Mouse (Mus musculus) telencephalon, adult 2 months (tissue): ENCODE measurements at regions not wholly inside any gene's neighbourhood (a gene's known extent, or its start where the extent isn't known, plus 50 kb on each side); places are given as distances from the start of the nearest gene placed in this dataset.
A peak's percentile ranks its signal among the peaks of the same experiment; 100 is the strongest.

Source experiments
- DNase-seq: peaks from one replicate; pipeline ENCODE4 v3.0.0-alpha.2; 2011; ENCODE audit warnings: low read depth, low spot score

DNA sequence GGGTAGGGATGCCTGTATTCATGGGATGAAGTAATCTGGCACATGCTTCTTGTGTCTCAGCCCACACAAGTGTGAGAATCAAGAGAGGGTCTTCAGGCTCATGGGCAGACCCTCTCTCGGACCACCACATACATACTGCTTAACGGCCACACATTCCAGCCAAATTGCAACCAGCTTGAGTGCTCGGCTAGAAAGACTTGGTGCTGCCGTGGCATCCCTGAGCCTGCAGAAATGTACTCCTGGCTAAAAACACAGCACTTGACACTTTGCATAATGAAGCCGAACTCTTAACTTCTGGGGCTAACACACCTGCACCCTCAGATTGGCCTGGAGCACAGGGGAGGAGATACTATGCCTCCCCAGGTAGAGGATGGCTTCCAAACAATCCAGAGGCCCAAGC, 461.6 kb upstream of the 3110018I06Rik start:
- DNase-seq = no peak

DNA sequence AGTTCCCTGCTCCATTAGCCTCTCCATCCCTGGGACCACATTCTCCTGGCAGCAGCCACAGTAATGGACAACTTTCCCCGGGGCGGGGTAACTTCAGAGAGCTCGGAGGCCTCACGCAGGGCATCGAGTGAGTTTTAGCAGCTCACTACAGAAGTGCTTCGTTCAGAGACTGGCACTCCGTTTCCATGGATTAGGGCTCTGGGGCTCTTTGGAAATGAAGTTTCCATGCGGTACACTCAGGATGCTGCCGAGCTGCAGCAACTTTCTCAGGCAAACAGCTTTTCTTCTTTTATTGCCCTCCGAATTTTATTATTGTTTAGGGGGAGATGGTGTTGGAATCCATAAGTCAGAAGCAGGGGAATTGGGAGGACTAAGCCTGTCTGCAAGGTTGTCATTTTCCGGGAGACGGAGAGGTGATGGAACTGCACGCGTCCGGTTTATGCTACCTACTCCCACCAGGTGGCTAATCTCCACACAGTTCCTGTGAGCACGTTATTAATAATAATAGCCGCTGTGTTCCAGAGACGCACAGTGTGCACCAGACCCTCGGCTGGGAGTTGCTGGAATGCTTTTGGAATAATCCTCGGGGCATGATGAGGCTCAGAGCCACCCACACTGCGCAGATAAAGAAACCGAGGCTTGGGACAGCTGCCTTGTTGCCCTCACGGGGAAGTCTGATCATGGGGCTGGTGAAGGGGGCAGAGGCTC, 460.4 kb upstream of the 3110018I06Rik start:
- DNase-seq = no peak

DNA sequence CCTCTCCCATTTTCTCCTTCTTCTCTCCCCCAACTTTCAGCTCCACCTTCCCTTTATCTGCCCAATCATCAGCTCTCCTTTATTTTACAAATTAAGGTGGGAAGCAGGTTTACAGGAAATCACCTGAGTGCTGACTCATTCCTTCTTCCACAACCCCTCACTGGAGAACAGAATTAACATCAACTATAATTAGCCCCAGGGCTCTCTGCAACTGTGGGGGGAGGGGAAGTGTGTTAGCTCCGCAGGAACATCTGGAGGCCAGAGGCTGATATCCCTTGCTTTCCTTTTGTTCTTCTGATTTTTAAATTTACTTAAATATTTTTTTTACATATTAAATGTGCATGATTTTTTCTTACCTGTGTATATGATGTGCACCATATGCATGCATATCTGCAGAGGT, 459.4 kb upstream of the 3110018I06Rik start:
- DNase-seq = no peak

DNA sequence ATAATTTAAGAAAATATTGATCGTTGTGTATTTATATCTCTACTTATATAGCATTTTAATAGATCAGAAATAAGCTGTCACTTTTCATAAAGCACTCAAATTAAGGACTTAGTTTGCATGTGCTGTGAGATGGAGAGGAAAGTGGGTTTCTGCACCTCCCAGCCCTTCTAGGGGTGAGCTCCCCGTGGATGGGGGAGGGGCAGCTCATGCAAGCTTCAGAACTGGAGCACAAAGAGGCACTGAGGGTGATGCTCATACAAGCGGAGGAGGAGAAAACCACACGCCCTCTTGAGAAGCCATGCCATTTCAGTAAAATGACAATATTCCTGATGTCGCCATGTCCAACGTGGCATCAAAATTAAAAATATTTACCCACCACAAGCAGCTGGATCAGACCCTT, 452.1 kb upstream of the 3110018I06Rik start:
- no peak for DNase-seq

DNA sequence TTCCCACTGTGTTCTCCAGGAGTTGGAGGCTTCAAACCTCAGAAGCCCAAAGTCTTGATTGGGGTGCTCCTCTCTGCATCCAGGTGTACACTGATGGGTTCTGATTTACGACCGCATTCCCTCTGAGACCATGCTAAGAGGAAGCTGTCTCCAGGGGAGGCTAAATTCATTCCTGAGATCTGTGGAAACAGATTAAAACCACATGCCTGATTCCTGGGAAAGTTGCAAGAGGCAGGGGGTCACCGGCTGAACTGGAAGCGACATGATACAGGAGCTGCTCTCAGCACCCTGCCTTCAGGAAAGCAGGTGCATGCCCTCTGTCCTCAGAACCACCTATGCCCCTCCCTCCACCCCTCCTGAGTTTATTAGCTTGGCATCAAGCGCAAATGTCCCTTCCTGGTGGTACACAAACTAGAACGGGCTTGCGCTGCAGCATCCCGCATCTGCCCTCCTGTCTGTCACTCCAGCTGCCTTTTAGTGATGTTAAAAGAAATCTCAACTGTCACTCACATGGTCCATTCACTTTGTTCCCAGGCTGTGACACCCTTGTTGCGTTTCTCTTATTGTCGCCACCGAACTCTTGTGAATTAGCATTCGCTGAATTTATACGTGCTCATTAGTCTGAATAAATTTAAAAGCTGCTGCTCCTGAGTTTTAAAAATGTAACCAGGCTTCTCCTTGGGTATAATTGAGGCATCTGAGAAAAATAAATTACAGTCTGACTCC, 446.3 kb upstream of the 3110018I06Rik start:
- no peak for DNase-seq

DNA sequence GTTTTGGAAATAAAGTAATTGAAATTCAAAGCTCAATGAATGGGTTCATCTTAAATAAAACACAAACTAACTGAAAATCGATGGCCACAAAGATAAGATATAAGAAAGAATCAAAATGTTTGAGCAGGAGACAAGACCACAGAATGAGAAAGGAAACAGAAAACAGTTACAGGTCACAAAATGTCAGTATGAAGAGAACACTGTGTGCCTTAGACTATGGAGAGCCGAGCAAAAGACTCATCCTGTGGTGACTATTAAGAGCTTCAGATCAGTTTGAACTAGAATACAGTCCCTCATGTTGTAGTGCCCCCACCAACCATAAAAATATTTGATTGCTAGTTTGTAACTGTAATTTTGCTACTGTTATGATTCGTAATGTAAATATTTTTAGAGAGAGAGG, 441.9 kb upstream of the 3110018I06Rik start:
- DNase-seq = no peak

DNA sequence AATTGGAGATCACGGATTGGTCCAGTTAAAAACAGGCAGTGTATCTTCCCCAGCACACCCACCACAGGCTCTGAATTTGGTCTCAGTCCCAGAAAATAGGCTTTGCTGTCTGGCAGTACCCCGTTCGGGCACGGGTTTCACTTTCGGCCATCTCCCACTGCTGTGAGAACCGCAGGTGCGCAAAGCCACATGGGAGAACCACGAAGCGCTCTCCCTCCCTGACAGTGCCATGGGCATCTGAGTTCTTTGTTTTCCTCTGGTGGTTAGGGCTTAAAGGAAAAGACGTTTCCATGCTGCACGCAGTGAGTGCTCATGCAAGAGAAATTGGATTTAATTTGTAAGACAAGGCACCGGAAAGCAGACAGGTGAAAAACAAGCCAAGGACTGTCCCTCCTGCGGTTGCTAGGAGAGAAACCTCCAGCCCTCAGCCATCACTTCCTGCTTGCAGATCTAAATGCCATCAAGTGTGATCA, 441.3 kb upstream of the 3110018I06Rik start:
- DNase-seq = peak; percentile 42

DNA sequence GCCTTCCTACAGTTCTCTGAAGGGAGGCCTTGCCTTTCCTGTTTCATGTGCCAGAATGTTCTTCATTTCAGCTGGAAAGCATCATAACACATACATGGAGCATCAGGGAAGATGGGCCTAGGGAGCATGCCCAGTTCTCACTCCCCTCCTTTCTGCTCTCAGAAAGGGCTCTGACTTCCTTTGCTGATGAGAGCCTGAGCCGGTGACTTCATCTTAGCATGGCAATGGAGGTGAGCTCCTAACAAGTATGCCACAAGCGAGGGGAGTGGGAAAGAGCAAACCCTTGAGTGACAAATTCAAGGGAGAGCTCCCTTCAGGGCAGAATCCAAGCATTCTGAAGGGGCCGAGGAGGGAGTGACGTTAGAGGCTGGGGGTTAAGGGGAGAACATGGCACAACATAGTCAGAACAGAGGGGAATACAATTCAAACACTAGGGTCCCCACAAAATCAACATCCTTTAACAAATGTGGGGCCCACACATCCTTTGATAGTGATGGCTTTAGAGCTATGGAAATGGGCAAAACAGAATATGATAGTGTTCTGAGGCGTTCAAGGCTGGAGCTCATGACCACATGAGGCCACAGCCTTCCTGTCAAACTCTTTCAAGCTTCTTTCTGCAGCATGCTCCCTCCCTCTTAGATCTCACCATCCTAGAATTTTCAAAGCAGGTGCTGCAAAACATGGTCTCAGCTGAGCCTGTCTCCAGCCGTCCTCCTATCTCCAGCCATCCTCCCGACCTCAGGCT, 437.4 kb upstream of the 3110018I06Rik start:
- DNase-seq = no peak

DNA sequence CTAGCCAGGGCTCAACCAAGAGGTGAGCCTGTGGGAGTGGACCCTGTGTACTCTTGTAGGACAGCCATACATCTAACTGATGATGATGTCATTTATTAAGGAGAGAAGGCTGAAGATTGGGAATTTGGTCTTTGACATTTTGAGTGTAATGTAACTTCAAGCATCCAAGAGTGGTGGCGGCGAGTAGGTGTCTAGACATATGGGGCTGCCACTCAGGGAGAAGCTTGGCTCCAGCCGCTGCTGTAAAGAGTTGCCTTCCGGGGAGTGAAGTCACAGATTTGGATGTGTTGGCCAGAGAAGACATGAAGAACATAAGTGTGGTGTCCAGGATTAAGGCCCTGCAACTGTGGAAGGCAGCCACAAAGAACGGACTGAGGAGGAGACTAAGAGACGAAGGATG, 436.3 kb upstream of the 3110018I06Rik start:
- DNase-seq = peak; percentile 41

DNA sequence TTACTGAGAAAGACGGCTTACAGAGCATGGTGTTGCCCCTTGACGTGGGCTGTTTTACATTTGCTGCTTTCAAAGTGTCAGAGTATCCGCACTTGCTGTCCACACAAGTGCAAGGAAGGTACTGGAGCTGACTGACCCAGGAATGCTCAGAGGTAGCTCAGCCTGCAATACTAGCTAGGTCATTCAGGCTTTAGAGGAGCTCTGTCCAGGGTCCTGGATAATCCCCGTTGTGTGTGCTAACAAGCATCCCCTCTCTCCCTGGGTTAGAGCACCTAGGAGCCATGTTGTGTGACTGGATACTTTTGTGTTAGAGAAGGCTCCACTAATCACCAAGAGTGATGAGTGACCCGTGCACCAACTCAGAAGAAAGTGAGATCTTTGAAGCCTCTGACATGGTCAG, 431.9 kb upstream of the 3110018I06Rik start:
- DNase-seq = no peak

DNA sequence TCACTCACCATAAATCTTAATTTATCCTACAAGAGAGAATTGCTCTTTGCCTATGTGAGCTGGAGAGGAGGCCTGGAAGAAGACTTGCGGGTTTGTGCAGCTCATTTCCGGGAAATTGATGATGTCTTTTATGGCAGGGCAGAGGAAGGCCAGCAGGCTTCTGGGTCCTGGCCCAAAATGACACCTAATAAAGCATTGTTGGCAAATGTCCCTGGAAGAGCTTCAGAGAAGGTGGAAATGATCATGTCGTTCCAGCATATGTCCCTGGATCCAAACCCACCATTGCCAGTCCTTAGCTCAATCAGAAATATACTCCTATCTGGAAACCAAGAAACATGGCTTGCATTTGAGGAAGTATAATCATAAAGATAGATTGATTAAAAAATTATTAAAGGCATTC, 427.9 kb upstream of the 3110018I06Rik start:
- DNase-seq = no peak

DNA sequence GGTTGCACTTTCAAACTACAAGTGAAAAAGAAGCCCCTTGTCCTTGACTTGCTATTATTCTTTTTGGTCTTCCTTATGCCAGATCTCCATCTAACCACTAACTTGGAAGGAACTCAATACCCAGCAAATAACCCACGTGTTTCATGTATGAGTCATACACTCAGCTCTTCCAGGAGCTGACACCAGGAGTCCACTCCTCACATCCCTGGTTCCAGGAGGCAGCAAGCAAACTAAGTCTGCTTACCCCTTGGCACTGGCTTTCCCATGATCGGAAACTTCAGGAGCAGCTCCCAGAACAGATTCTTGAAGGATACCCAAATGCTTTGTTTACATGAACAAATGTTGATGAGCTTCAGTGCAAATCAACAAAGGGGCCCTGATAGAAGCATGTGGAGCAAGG, 421.1 kb upstream of the 3110018I06Rik start:
- no peak for DNase-seq

DNA sequence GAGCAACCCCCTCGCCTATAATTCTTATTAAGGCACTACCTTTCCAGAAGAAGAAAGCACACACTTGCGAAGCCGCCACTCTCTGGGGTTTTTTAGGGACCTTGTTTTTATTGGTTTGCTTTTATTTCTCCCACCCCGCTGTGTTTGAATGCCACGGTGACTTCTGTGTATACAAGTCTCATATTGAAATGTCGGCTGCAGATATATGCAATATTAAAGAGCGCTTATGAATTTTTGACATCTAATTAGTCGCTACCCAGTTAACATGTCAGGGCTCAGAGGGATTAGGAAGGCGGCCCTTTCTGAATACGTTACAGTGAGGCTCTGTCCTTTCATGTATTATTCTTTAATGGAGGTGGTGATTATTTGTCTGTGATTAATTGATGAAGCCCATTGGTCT, 405.9 kb upstream of the 3110018I06Rik start:
- no peak for DNase-seq

DNA sequence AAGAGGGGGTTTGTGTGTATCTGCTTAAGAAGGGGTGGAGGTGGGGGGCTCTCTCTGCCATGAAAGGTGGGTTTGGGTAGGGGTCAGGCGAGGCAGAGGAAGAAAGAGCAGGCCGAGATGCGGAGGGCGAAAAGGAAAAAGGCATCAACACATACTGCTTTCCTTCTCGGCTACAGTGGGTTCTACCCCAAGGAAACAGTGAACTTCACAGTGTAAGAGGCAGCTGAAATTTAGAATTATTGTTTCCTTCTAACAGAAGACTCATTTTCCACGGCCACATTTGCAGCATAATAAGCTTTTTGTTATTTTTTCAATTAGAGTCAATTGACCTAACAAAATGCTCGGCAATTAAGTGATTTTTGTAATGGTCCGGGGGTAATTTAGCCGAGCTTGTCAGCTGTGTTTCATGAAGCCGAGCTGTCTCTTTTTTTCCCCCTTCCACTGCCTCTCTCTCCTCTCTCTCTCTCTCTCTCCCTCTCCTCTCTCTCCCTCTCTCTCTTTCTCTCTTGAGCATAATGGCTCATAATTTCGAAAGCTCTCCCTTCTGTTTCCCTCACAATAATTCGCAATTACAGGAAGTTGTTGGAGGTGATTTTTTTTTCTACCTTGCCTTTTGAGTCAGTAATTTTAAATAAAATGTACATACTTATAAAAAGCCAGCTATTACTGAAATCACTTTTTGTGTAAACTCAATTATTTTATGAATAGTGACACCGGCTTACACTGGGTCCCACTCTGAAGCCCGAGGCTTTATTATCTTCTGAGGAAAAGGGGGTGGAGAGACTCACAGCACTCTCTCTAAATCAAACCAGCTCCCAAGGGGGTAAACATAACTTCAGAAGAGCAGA, 403.1 kb upstream of the 3110018I06Rik start:
- DNase-seq = no peak

DNA sequence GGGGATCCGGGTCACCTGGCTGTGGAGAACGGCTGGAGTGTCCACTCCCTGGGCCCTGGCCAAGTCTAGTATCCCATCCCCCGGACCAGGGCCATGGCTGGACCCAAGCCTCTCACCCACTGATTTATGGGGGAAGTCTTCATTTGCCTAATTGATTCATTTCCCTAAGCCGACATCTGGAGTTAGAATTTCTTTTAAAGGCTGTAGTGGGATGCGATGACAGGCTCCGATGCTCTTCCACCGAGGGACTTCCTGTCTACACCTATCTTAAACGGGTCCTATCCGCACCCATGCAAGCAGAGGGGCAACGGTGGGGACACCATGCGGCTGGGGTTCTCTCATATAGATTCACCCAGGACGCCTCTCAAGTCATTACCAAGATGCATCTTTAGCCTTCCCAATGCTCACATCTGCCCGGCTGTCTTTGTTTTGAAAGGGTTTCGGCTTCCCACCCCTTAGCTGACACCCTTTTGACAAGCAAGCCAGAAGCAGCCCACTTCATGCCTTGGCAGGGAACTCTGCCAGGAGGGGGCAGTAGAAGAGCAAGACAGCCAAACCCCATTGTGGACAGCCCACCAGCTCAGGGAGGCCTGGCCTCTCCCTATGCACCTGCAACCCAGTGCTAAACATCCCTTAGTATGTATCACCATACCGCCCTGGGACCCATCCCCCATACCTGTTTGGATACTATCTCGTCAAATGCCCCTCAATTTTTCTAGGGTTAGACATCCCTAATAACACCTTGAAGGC, 402.4 kb upstream of the 3110018I06Rik start:
- DNase-seq = no peak

DNA sequence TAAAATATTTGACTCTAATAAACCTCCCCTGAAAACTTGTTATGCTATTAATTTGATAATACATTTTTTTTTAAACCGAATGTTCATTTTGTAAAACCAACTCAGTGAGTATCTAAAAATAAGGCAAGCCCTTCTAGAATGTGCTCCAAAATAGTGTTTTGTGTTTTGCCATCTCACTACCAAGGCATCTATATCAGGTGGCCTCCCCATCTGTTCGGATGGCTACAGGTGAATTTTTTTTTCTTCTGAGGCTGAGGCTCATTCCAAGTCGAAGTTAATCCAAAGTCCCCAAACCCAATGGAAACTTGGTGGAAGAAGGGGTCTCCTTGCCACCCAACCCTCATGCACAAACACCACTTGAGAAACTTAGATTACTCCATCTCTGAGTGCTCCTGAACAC, 396.3 kb upstream of the 3110018I06Rik start:
- DNase-seq = no peak

DNA sequence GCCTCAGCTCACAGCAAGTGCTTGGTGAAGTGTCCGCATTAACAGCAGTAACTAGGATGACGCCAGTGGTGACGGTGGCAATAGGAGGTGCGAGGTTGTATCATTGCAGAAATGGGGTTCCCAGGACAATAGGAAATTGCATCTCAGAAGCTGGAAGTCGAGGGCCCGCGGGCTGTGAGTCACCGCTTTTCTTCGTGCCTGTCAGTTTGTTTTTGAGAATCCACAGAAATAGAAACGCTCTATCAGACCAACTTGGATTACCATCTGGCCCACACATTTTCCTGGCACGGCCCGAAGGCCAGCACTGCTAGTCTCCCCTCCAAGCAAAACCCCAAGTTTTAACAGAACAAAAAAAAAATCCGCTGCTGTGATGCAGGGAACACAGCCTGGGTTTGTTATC, 395.1 kb upstream of the 3110018I06Rik start:
- peak; percentile 68 for DNase-seq

DNA sequence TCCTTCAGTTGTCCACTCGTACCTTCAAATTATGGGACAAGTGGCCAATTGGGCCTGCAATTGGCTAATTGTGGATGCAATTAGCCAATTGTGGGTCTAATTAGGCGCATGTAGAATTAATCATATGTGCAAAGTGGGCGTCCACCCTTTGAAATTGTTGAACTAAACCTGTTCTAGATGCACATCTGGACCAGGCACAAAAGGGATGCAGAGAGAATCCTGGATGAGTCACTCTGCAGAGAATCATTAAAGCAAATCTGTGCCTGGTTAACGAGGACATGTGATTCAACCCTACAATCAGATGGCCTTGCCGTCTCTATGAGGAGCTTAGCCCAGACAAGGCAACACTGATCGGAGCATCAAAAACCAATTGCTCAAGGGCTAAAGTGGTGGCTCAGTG, 393.0 kb upstream of the 3110018I06Rik start:
- DNase-seq = no peak

DNA sequence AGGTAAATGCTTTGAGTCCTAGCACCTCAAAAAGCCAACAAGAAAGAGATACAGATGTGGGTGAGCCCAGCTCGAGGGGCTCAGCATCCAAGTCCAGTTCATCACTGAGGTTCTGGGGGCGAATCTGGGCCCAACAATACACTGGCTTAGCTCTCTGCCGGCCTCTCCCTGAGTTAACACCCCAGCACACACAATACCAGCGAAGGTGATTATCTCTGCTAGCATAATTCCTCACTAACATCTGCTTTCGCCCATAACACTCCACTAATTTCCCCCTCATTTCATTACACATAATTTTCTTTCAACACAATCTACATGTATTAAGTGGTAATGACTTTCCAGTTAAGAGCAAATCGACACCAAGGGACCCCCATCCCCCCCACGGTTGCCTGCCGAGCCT, 383.9 kb upstream of the 3110018I06Rik start:
- no peak for DNase-seq

DNA sequence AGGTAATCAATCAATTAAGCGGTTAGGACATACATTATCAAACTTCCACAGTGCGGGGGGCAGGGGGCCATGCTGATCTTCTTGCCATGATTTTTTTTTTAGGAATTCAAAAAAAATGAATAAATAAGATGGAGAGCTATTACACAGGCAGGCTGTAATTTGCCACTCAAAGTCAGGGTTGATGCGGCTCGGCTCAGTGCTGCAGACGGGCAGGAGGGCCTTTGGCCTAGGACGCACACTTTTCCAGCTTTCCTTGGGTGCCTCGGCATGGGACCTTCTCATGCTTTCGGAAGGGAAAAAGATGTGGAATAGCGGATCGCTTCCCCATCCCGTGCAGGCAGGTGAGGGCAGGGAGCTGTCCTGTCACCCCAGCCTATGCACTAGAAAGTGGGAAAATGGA, 383.4 kb upstream of the 3110018I06Rik start:
- no peak for DNase-seq
